Mouse (Mus musculus) liver, embryonic 13.5 days (tissue): ENCODE measurements at regions not wholly inside any gene's neighbourhood (a gene's known extent, or its start where the extent isn't known, plus 50 kb on each side); places are given as distances from the start of the nearest gene placed in this dataset.

Experiments
- ATAC-seq: fragments of 200-750 bp; cut with Nextera tagmentation; 2 replicates; pipeline ENCODE4 v1.8.0; 2017; ENCODE audit warnings: low read depth, mild to moderate bottlenecking, moderate number of reproducible peaks, moderate library complexity
- DNase-seq: peaks from one replicate; pipeline ENCODE4 v3.0.0; 2022
- H3K27ac ChIP-seq: fragments of 300-500 bp; sonication (generic); 2 replicates; pipeline ENCODE4 v1.5.1; 2015; ENCODE audit warnings: moderate library complexity, mild to moderate bottlenecking, inconsistent platforms
- H3K27me3 ChIP-seq: fragments of 300-500 bp; sonication (generic); 2 replicates; pipeline ENCODE4 v1.6.1; 2015; ENCODE audit warnings: mild to moderate bottlenecking, inconsistent platforms
- H3K36me3 ChIP-seq: fragments of 300-500 bp; sonication (generic); 2 replicates; pipeline ENCODE4 v1.6.1; 2015; ENCODE audit warnings: mild to moderate bottlenecking, inconsistent platforms
- H3K4me1 ChIP-seq: fragments of 300-500 bp; sonication (generic); replicated peaks from 2 replicates; pipeline ENCODE4 v1.6.1; 2015; ENCODE audit warnings: inconsistent platforms
- H3K4me2 ChIP-seq: fragments of 300-500 bp; sonication (generic); 2 replicates; pipeline ENCODE4 v1.6.1; 2015; ENCODE audit warnings: inconsistent platforms, mild to moderate bottlenecking, moderate library complexity
- H3K4me3 ChIP-seq: fragments of 300-500 bp; sonication (generic); replicated peaks from 2 replicates; pipeline ENCODE4 v1.5.1; 2015; ENCODE audit warnings: mild to moderate bottlenecking, inconsistent platforms
- H3K9ac ChIP-seq: fragments of 300-500 bp; sonication (generic); 2 replicates; pipeline ENCODE4 v1.6.1; 2015; ENCODE audit warnings: mild to moderate bottlenecking, inconsistent platforms
- H3K9me3 ChIP-seq: fragments of 300-500 bp; sonication (generic); replicated peaks from 2 replicates; pipeline ENCODE4 v1.6.1; 2016; ENCODE audit warnings: inconsistent platforms
- WGBS: fragments of 180-500 bp; shearing (Covaris S2); methylation state at CpG from one replicate; pipeline ENCODE4 v1.1.7; 2015; ENCODE audit not compliant: insufficient replicate concordance; 5-methylcytosine and 5-hydroxymethylcytosine counted together

DNA sequence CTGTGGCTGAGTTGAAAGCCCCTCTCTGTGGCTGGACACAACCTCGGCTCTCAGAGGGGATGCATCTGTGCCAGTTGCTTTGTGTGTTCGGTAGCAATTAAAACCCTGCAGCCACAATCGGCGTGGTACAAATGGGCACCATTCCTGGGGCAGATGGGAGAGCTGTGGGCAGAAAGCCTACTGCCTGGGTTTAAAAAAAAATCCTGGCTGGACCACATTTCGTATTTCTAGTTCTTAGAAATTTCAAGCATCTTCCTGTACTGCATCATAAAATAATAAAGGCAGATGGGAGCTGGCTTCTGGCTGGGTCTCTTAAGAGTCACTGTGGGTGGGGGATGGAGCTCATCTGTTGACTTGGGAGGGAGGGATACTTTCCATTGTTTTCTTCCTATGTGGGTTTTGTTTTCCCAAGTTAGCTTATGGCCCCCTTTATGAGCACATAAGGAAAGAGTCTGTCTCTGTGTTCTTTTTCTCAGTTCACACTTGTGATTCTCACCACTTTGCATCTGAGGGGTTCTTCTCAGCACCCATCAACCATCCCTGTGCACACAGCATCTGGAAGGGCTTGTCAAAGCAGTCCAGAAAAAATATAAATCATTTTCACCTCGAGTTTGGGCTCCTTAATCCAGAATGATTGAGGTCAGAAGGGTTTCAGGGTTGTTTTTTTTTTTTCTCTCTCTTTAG lies 80.5 kb upstream of the Pum3 start:
- Histone ChIP-seq H3K9me3 (no peaks in the 10 kb centered on the region), H3K4me3 (no peak overlapping the region), H3K4me2 (no peak overlapping the region), H3K27ac (no peak overlapping the region), H3K27me3 (no peaks in the 10 kb centered on the region), H3K4me1 (no peaks in the 10 kb centered on the region), H3K36me3 (no peaks in the 10 kb centered on the region), H3K9ac (no peak overlapping the region)
- 55% methylated on average over 6 of the region's 6 CpGs for WGBS
- DNase-seq = no peak
- no peak for ATAC-seq

DNA sequence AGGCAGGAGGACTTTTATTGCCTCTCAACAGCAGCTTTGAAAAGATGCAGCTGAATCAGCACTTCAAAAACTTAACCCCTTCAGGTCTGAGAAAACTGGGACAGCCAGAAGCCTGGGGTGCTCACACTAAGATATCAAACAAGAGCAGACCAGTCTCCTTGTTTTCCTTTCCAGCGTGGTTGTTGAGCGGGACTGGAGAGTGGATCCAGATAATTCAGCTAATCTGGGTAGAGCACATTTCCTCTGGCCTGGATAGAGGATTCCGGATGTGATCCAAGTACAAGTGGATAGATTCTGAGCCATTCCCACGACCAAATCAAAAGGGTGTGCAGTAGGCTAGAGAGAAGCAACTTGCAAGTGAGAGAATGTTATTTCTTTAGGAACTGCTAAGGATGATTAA lies 68.7 kb upstream of the Pum3 start:
- Histone ChIP-seq H3K4me3 (no peak overlapping the region), H3K27ac (no peak overlapping the region), H3K4me2 (no peak overlapping the region), H3K9ac (no peak overlapping the region), H3K27me3 (no peaks in the 10 kb centered on the region), H3K9me3 (no peaks in the 10 kb centered on the region), H3K4me1 (no peaks in the 10 kb centered on the region), H3K36me3 (no peaks in the 10 kb centered on the region)
- ATAC-seq (no peak), DNase-seq (no peak)
- WGBS = 53% methylated on average over 4 of the region's 4 CpGs

DNA sequence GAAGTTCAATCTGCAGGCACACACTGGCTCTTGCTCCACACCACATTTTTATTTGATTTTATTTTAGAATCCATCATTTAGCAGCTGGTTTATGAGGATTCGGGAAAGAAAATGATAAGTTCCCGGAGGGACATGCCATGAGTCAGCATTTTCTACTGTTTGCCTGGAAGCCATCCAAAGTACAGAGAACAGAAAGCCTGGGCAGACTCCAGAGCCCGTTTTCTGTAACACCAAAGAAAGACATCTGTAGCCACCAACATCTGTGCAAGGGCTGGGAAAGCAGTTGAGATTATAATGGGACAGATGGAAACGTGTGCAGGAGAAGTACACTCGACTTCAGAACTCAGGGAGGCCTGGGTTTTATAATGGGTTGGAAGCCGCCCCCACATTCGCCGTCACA lies 62.8 kb upstream of the Pum3 start:
- no peak overlapping the region for H3K27ac ChIP-seq
- no peaks in the 10 kb centered on the region for H3K4me1 ChIP-seq
- 78% methylated on average over 8 of the region's 8 CpGs for WGBS
- H3K27me3 ChIP-seq = no peaks in the 10 kb centered on the region
- no peak overlapping the region for H3K4me2 ChIP-seq
- no peak overlapping the region for H3K4me3 ChIP-seq
- DNase-seq (no peak), ATAC-seq (no peak)
- H3K36me3 ChIP-seq = no peaks in the 10 kb centered on the region
- H3K9me3 ChIP-seq = no peaks in the 10 kb centered on the region
- H3K9ac ChIP-seq = no peak overlapping the region

DNA sequence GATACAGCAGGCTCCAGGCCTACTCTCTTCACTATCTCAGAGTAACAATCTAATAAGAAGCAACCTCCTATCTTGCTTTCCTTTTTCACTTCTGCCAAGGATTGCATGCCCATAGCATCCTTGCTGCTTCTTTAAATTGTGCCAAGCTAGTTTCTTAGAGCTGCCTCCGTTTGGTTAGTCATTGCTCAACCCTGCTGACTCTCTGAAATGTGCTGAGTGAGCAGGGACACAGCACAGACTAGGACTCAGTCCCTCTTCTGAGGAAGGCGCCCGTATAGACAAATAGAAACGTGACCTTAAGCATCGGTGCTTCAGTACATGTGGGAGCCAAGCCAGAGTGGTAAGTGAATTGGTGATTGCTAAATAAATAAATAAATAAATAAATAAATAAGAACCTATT lies 62.2 kb upstream of the Pum3 start:
- 69% methylated on average over 5 of the region's 5 CpGs for WGBS

DNA sequence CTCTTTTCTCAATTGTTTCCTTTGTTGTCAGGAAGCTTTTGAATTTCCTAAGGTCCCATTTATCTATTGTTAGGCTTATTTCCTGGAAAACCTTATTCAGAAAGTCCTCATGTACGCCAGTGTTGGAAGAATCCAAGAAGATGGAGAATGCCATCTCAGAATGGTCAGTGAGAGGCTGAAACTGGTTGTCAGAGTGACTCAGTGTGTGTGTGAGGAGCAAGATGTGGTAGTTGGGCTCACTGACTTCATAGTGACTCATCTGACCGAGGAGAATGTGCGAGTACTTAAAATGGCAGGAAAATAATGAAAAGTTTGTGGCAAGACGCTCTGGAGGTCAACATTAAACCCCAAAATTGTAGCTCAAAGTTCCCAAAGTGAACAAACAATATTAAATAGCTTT lies 59.4 kb upstream of the Pum3 start:
- DNase-seq (no peak), ATAC-seq (no peak)
- H3K27ac ChIP-seq = no peak overlapping the region
- H3K36me3 ChIP-seq = no peaks in the 10 kb centered on the region
- H3K4me1 ChIP-seq = no peaks in the 10 kb centered on the region
- no peak overlapping the region for H3K4me2 ChIP-seq
- no peaks in the 10 kb centered on the region for H3K9me3 ChIP-seq
- H3K4me3 ChIP-seq = no peak overlapping the region
- 64% methylated on average over 4 of the region's 4 CpGs for WGBS
- H3K9ac ChIP-seq = no peak overlapping the region
- no peaks in the 10 kb centered on the region for H3K27me3 ChIP-seq

More for the DNA sequence above, 62.2 kb upstream of the Pum3 start:
- DNase-seq (no peak), ATAC-seq (no peak)
- Histone ChIP-seq H3K9me3 (no peaks in the 10 kb centered on the region), H3K27ac (no peak overlapping the region), H3K4me2 (no peak overlapping the region), H3K9ac (no peak overlapping the region), H3K27me3 (no peaks in the 10 kb centered on the region), H3K36me3 (no peaks in the 10 kb centered on the region), H3K4me3 (no peak overlapping the region), H3K4me1 (no peaks in the 10 kb centered on the region)
